Mouse (Mus musculus): ENCODE results near the gene Zmynd12.

Zmynd12 gene

DNA sequence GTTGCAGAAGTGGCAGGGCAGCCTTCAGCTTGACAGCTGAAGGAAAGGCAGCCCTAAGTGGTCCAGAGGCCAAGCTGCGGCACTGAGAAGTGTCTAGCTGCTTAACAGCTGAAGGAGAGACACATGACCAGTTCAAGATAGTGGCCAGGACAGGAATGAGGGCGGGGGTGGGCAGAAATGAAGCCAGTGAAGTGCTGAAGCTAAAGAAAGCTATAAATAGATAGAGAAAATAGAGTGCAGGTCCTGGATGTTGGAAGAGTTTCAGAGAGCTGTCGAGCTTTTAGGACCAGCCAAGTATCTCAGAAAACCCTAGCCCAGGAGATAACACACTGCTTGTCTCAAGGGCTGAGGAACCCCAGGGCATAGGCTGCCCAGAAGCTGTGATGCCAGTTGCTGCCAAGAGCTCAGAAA is 90.1 kb downstream of the Zmynd12 start:
- DNase-seq (ENCODE audit: low spot score in 2 of 2) = no peak
